Mouse (Mus musculus) CH12.LX (cell line): Measurements from ENCODE around the gene E130208F15Rik.

Experiments
- CHD2 ChIP-seq: IDR thresholded peaks from 2 replicates; pipeline ENCODE4 v1.6.1; 2011; ENCODE audit warnings: low read length, improper control_type of control experiment
- CTCF ChIP-seq, 2 experiments: IDR thresholded peaks in 1 of 2; conservative IDR thresholded peaks in 1 of 2; 2 replicates each; pipeline ENCODE4 v1.5.1; 2011 to 2012; ENCODE audit warnings: low read depth in 2 of 2, low read length in 2 of 2, improper control_type of control experiment in 1 of 2, inconsistent platforms in 1 of 2, mild to moderate bottlenecking in 1 of 2, moderate library complexity in 1 of 2
- GABPA ChIP-seq: IDR thresholded peaks from 2 replicates; pipeline ENCODE4 v1.6.1; 2012; ENCODE audit warnings: low read depth, low read length, improper control_type of control experiment, inconsistent platforms; ENCODE audit not compliant: insufficient replicate concordance
- KAT2A ChIP-seq: IDR thresholded peaks from 2 replicates; pipeline ENCODE4 v1.6.1; 2012; ENCODE audit warnings: low read length, improper control_type of control experiment, inconsistent platforms; ENCODE audit not compliant: insufficient replicate concordance
- MAFK ChIP-seq: IDR thresholded peaks from 2 replicates; pipeline ENCODE4 v1.6.1; 2011; ENCODE audit warnings: low read length, improper control_type of control experiment; ENCODE audit not compliant: insufficient replicate concordance
- NELFE ChIP-seq: IDR thresholded peaks from 2 replicates; pipeline ENCODE4 v1.6.1; 2011; ENCODE audit warnings: low read depth, low read length, improper control_type of control experiment
- ZC3H11A ChIP-seq: IDR thresholded peaks from 2 replicates; pipeline ENCODE4 v1.6.1; 2012; ENCODE audit warnings: low read depth, mild to moderate bottlenecking, inconsistent platforms, low read length, improper control_type of control experiment
- ZKSCAN1 ChIP-seq: IDR thresholded peaks from 2 replicates; pipeline ENCODE4 v1.6.1; 2012; ENCODE audit warnings: low read depth, inconsistent platforms, low read length, improper control_type of control experiment, borderline replicate concordance
- ZMIZ1 ChIP-seq: IDR thresholded peaks from 2 replicates; pipeline ENCODE4 v1.6.1; 2012; ENCODE audit warnings: low read depth, mild to moderate bottlenecking, inconsistent platforms, low read length, improper control_type of control experiment

- TF ChIP-seq CTCF (conservative IDR thresholded peaks at IDR 0.05 in 1 of 2, IDR thresholded peaks at IDR 0.05 in 1 of 2; ENCODE audit: low read depth in 2 of 2, low read length in 2 of 2): no peak
- TF ChIP-seq GABPA: no peak
- TF ChIP-seq CHD2: no peak
- no peak for TF ChIP-seq KAT2A
- no peak for TF ChIP-seq ZKSCAN1
- no peak for TF ChIP-seq NELFE
- TF ChIP-seq MAFK: no peak
- TF ChIP-seq ZMIZ1: no peak
- TF ChIP-seq ZC3H11A: no peak
Measured at GRCm38 (mm10) chr7:30360028-30360427, 38.5 kb downstream of the E130208F15Rik start.
